Mouse (Mus musculus): ENCODE measurements around the gene Camsap2. TPM values are rescaled to one million over a fixed set of nuclear protein-coding genes. Genes with fewer than 3 reads are reported as not detected.

Gene Camsap2
- polyA plus RNA-seq, 1 experiment from 2014 or later = 5.6 TPM

DNA sequence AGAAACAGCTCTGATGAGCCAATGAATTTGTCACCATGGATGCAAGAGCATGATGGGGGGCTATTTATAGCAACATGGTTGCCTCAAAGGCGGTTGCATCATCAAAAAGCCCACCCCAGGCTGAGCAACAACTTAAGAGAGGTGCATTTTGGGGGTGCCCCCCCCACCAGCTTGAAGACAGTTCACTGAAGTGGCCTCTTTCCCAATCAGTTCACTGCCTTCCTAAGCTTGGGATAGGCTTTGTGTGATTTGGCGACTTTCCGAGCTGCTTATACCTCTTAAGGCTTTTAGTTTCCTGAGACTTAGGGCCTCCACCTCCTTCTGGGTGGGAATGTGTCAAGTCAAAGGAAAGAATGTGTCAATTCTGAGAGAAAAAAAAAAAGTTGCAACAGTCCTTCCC is 20.1 kb upstream of the Camsap2 start:
- Histone ChIP-seq H3K36me3 (ENCODE audit: control insufficient read depth, insufficient read depth) (no peaks in the 10 kb centered on the region), H3K4me2 (ENCODE audit: low read depth, low read length) (no peak overlapping the region), H3K4me1 (ENCODE audit: control insufficient read depth, insufficient read depth, low read length) (no peaks in the 10 kb centered on the region), H3K9me3 (replicated peaks; ENCODE audit: control insufficient read depth, low read length) (no peaks in the 10 kb centered on the region), H3K9ac (ENCODE audit: low read length) (no peak overlapping the region), H3K27me3 (ENCODE audit: control insufficient read depth, insufficient read depth, low read length) (no peaks in the 10 kb centered on the region), H3K4me3 (ENCODE audit: low read length) (no peak overlapping the region), H3K27ac (ENCODE audit: low read length) (no peak overlapping the region)
- ATAC-seq (replicated peaks; ENCODE audit: extremely low read depth, insufficient read depth, low FRiP score) = no peak
- 66% methylated on average over 3 of the region's 3 CpGs for WGBS

DNA sequence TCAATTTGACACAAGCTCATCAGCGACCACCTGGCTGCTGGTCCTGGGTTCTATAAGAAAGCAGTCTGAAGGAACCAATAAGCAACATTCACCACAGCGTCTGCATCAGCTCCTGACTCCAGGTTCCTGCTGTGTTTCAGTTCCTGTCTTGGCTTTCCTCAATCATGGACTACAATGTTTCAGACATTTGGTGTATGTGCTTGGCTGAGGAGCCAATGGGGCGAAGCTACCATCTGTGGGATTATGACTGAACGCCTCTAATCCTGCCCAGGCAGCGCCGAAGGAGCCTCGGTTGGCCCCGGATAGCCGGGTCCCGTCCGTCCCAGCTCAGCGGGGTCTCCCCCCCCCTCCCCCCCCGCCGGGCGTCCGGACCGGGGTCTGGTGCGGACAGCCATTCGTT is 18.8 kb upstream of the Camsap2 start:
- Histone ChIP-seq H3K9me3 (replicated peaks; ENCODE audit: control insufficient read depth, low read length) (no peaks in the 10 kb centered on the region), H3K27me3 (ENCODE audit: control insufficient read depth, insufficient read depth, low read length) (no peaks in the 10 kb centered on the region), H3K36me3 (ENCODE audit: control insufficient read depth, insufficient read depth) (no peaks in the 10 kb centered on the region), H3K9ac (ENCODE audit: low read length) (no peak overlapping the region), H3K27ac (ENCODE audit: low read length) (no peak overlapping the region), H3K4me1 (ENCODE audit: control insufficient read depth, insufficient read depth, low read length) (no peaks in the 10 kb centered on the region), H3K4me3 (ENCODE audit: low read length) (no peak overlapping the region), H3K4me2 (ENCODE audit: low read depth, low read length) (no peak overlapping the region)
- WGBS = 63% methylated on average over 19 of the region's 19 CpGs
- ATAC-seq (replicated peaks; ENCODE audit: extremely low read depth, insufficient read depth, low FRiP score) = no peak

DNA sequence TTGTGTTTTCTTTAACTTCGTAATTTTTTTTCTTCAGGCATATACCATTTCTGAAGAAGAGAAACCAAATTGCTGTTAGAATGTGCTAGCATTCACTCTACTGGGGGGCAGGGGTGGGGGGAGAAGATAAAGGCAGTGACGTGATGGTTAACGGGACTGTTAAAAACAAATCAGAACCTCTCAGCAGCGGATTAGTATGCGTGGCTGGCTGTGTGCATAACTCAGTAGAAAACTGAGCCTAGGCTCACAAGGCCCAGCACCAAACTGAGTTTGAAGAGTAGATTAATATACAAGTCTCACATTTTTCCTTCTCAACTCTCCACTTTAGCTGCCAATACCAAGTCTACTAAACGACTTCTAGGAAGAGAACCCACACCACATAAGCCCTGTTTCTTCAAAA is 17.1 kb upstream of the Camsap2 start:
- no peaks in the 10 kb centered on the region for H3K27me3 ChIP-seq (ENCODE audit: control insufficient read depth, insufficient read depth, low read length)
- H3K4me3 ChIP-seq (ENCODE audit: low read length) = no peak overlapping the region
- H3K4me1 ChIP-seq (ENCODE audit: control insufficient read depth, insufficient read depth, low read length) = no peaks in the 10 kb centered on the region
- no peak overlapping the region for H3K9ac ChIP-seq (ENCODE audit: low read length)
- ATAC-seq (replicated peaks; ENCODE audit: extremely low read depth, insufficient read depth, low FRiP score) = no peak
- 59% methylated on average over 6 of the region's 6 CpGs for WGBS
- H3K9me3 ChIP-seq (replicated peaks; ENCODE audit: control insufficient read depth, low read length) = no peaks in the 10 kb centered on the region
- no peak overlapping the region for H3K27ac ChIP-seq (ENCODE audit: low read length)
- H3K36me3 ChIP-seq (ENCODE audit: control insufficient read depth, insufficient read depth) = no peaks in the 10 kb centered on the region
- no peak overlapping the region for H3K4me2 ChIP-seq (ENCODE audit: low read depth, low read length)

DNA sequence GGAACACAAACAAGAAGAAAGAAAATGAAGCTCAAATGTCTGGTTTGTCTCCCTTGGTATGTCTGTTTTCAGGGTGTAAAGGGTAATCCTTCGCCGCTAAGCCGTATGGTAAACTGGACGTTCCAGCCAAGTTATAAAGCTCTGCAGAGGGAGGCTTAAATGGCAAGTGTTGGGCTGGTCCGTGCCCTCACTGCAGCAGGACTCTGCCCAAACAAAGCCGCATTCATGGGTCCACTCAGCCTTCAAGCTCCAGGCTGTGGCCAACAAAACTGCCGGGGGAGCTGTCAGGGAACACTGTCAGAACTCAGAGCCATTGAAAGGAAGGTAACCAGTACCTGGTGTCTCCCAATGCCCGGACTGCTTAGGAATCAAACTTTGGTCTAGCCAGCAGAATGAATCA is 16.7 kb upstream of the Camsap2 start:
- Histone ChIP-seq H3K9ac (ENCODE audit: low read length) (no peak overlapping the region), H3K4me2 (ENCODE audit: low read depth, low read length) (no peak overlapping the region), H3K27me3 (ENCODE audit: control insufficient read depth, insufficient read depth, low read length) (no peaks in the 10 kb centered on the region), H3K4me3 (ENCODE audit: low read length) (no peak overlapping the region), H3K27ac (ENCODE audit: low read length) (no peak overlapping the region), H3K36me3 (ENCODE audit: control insufficient read depth, insufficient read depth) (no peaks in the 10 kb centered on the region), H3K9me3 (replicated peaks; ENCODE audit: control insufficient read depth, low read length) (no peaks in the 10 kb centered on the region), H3K4me1 (ENCODE audit: control insufficient read depth, insufficient read depth, low read length) (no peaks in the 10 kb centered on the region)
- ATAC-seq (replicated peaks; ENCODE audit: extremely low read depth, insufficient read depth, low FRiP score) = no peak
- WGBS = 72% methylated on average over 8 of the region's 8 CpGs

DNA sequence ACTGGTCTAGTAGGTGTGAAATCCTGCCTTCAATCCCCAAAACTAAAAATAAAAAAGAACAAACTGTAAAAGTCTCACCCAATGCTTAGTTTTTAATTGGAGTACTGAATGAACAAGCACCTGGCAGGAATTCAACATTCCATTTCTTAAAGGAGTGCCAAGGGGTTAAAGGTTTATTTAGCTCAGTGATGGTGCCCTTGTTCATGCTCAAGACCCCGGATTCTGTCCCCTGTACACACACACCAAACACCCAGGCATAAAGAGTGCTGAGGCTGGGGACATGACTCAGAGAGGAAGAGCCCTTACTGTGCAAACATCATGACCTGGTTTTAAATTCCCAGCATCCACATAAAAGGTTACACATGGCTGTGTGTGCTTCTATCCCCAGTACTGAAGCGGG is 15.5 kb upstream of the Camsap2 start:
- H3K4me3 ChIP-seq (ENCODE audit: low read length) = no peak overlapping the region
- no peak for ATAC-seq (replicated peaks; ENCODE audit: extremely low read depth, insufficient read depth, low FRiP score)
- no peaks in the 10 kb centered on the region for H3K9me3 ChIP-seq (replicated peaks; ENCODE audit: control insufficient read depth, low read length)
- no peak overlapping the region for H3K27ac ChIP-seq (ENCODE audit: low read length)
- H3K9ac ChIP-seq (ENCODE audit: low read length) = no peak overlapping the region
- H3K4me2 ChIP-seq (ENCODE audit: low read depth, low read length) = no peak overlapping the region
- H3K36me3 ChIP-seq (ENCODE audit: control insufficient read depth, insufficient read depth) = no peaks in the 10 kb centered on the region
- no peaks in the 10 kb centered on the region for H3K4me1 ChIP-seq (ENCODE audit: control insufficient read depth, insufficient read depth, low read length)
- H3K27me3 ChIP-seq (ENCODE audit: control insufficient read depth, insufficient read depth, low read length) = no peaks in the 10 kb centered on the region
- 78% methylated on average over 2 of the region's 2 CpGs for WGBS

DNA sequence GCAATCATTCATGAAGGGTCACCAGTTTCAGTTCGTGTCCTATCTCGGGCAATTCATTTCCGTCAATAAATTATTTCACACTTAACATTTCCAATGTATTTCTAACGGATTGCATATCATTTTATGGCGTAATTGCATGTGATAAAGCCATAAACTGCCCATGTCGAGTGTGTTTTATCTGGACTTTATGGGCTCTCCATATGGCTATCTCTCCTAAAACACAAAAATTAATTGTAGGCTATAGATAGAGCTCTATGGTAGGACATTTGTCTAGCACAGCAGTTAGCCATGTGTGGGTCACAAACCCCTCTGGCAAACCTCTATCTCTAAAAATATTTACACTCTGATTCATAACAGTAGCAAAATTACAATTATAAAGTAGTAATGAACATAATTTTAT is 15.0 kb upstream of the Camsap2 start:
- Histone ChIP-seq H3K9me3 (replicated peaks; ENCODE audit: control insufficient read depth, low read length) (no peaks in the 10 kb centered on the region), H3K4me2 (ENCODE audit: low read depth, low read length) (no peak overlapping the region), H3K27ac (ENCODE audit: low read length) (no peak overlapping the region), H3K4me3 (ENCODE audit: low read length) (no peak overlapping the region), H3K27me3 (ENCODE audit: control insufficient read depth, insufficient read depth, low read length) (no peaks in the 10 kb centered on the region), H3K4me1 (ENCODE audit: control insufficient read depth, insufficient read depth, low read length) (no peaks in the 10 kb centered on the region), H3K9ac (ENCODE audit: low read length) (no peak overlapping the region), H3K36me3 (ENCODE audit: control insufficient read depth, insufficient read depth) (no peaks in the 10 kb centered on the region)
- ATAC-seq (replicated peaks; ENCODE audit: extremely low read depth, insufficient read depth, low FRiP score) = no peak
- WGBS = 65% methylated on average over 6 of the region's 6 CpGs

DNA sequence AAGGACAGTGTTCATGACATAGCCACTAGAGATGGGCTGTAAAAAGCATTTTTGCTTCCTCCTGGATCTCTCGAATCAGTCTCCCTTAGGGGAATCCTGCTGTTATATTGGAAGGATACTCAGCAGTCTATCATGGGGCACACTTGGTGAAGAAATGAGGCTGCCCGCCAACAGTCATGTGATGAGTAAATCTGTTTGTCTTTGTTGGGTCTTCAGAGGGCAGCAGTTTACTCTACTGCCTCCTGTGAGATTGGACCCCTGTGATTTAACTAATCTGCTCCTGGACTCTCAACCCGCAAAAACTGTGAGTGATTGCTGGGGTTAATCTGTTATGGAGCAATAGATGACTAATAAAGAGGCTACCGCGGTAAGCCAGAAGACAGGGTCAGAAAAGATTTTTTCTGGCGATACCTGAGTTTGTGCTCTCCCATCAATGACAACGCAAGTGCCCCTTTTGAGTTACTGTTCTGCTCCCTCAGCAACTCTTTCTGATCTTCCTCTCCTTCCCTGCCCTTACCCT is 13.0 kb upstream of the Camsap2 start:
- H3K36me3 ChIP-seq (ENCODE audit: control insufficient read depth, insufficient read depth) = no peaks in the 10 kb centered on the region
- no peak overlapping the region for H3K4me3 ChIP-seq (ENCODE audit: low read length)
- H3K4me2 ChIP-seq (ENCODE audit: low read depth, low read length) = no peak overlapping the region
- ATAC-seq (replicated peaks; ENCODE audit: extremely low read depth, insufficient read depth, low FRiP score) = no peak
- no peaks in the 10 kb centered on the region for H3K27me3 ChIP-seq (ENCODE audit: control insufficient read depth, insufficient read depth, low read length)
- H3K27ac ChIP-seq (ENCODE audit: low read length) = no peak overlapping the region
- H3K9me3 ChIP-seq (replicated peaks; ENCODE audit: control insufficient read depth, low read length) = no peaks in the 10 kb centered on the region
- no peaks in the 10 kb centered on the region for H3K4me1 ChIP-seq (ENCODE audit: control insufficient read depth, insufficient read depth, low read length)
- 77% methylated on average over 7 of the region's 7 CpGs for whole genome bisulfite sequencing
- H3K9ac ChIP-seq (ENCODE audit: low read length) = no peak overlapping the region

DNA sequence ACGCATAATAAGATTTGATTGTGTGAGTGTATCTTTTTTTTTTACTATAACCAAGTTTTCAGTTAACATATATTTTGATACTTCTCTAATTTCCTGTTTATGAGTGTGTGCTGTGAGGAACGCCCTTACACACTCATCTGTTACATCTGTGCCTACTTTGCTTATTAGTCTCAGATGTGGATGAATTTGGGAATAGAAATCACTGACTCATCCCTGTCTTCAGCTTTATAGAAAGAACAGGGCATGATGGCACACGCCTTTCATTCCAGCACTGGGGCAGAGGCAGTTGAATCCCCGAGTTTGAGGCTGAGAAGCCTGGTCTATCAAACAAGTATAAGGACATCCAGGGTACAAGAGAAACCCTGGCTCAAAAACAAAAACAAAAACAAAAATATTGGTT is 9.7 kb upstream of the Camsap2 start:
- Histone ChIP-seq H3K27ac (ENCODE audit: low read length) (no peak overlapping the region), H3K4me3 (ENCODE audit: low read length) (no peak overlapping the region), H3K36me3 (ENCODE audit: control insufficient read depth, insufficient read depth) (no peaks in the 10 kb centered on the region), H3K4me2 (ENCODE audit: low read depth, low read length) (no peak overlapping the region), H3K4me1 (ENCODE audit: control insufficient read depth, insufficient read depth, low read length) (peaks cover 1% of the 10 kb centered on the region; the same call in 1 of the 2 replicates), H3K27me3 (ENCODE audit: control insufficient read depth, insufficient read depth, low read length) (no peaks in the 10 kb centered on the region), H3K9me3 (replicated peaks; ENCODE audit: control insufficient read depth, low read length) (no peaks in the 10 kb centered on the region), H3K9ac (ENCODE audit: low read length) (no peak overlapping the region)
- WGBS = 76% methylated on average over 4 of the region's 4 CpGs
- no peak for ATAC-seq (replicated peaks; ENCODE audit: extremely low read depth, insufficient read depth, low FRiP score)

DNA sequence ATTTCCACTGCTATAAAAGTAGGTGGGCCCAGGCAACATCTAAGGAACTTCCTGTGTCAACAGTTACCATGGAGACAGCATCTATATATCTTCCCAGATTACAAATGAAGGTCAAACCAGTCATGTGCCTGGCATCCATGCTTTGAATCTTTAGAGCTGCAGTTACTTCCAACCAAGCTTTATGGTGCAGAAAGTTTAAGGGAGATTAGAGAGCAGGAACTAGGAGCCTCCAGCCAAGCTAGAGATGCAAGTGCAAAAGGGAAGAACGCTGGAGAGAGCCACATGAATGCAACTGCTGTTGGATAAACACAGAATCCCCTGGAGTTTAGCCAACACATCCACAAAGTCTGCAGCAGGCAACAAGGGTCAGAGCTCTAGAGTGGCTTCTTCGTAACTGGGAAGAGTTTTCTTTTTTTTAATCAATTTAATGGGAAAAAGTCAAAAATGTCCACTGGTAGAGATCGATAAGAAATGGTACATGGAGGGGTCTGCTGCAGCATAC is 4.8 kb upstream of the Camsap2 start:
- WGBS = 48% methylated on average over 3 of the region's 3 CpGs
- H3K27ac ChIP-seq (ENCODE audit: low read length) = no peak overlapping the region

More for the DNA sequence above, 4.8 kb upstream of the Camsap2 start:
- no peaks in the 10 kb centered on the region for H3K36me3 ChIP-seq (ENCODE audit: control insufficient read depth, insufficient read depth)
- H3K9ac ChIP-seq (ENCODE audit: low read length) = no peak overlapping the region
- no peak overlapping the region for H3K4me3 ChIP-seq (ENCODE audit: low read length)
- ATAC-seq (replicated peaks; ENCODE audit: extremely low read depth, insufficient read depth, low FRiP score) = no peak
- peaks cover 8% of the 10 kb centered on the region; the same call in 1 of the 2 replicates for H3K4me1 ChIP-seq (ENCODE audit: control insufficient read depth, insufficient read depth, low read length)
- H3K4me2 ChIP-seq (ENCODE audit: low read depth, low read length) = no peak overlapping the region
- no peaks in the 10 kb centered on the region for H3K27me3 ChIP-seq (ENCODE audit: control insufficient read depth, insufficient read depth, low read length)
- H3K9me3 ChIP-seq (replicated peaks; ENCODE audit: control insufficient read depth, low read length) = no peaks in the 10 kb centered on the region

Data from heart, embryonic 16.5 days (tissue).